In genomic region chr3:89659938-89660620, GRCm38 (mm10) we compare ENCODE assay signal across 18 mouse cellular contexts. TPM values are rescaled to one million over a fixed set of nuclear protein-coding genes. Genes with fewer than 3 reads are reported as not detected.
DNase-seq lines count a peak whose midpoint lies in the region; ATAC-seq lines count a peak whose summit lies in the region.
"Had no signal": no experiment of that assay in that cellular context is flagged by ENCODE, and none has a peak within 500 bp of the region (broad histone marks: within the 10 kb centered on the region; RNA-seq: fewer than 3 reads in every experiment).

No protein-coding gene starts in this region.

- 58% methylated on average over 11 of the region's 11 CpGs for WGBS in hindbrain, embryonic 13.5 days
- 61% methylated on average over 11 of the region's 11 CpGs for WGBS in hindbrain, embryonic 12.5 days

- peak overlapping the region; percentile 80 for H3K27ac ChIP-seq in hindbrain, embryonic 13.5 days
- no peak overlapping the region for H3K27ac ChIP-seq in hindbrain, embryonic 12.5 days
- H3K27ac ChIP-seq: embryonic facial prominence, embryonic 10.5 days; kidney, embryonic 15.5 days; left cerebral cortex, adult 2 months; limb, embryonic 13.5 days; stomach, postnatal 0 days had no signal

- H3K36me3 ChIP-seq in hindbrain, embryonic 13.5 days, result no peaks in the 10 kb centered on the region
- H3K36me3 ChIP-seq in hindbrain, embryonic 12.5 days, result peaks cover 2% of the 10 kb centered on the region; the same call in 1 of the 2 replicates
- H3K36me3 ChIP-seq: embryonic facial prominence, embryonic 10.5 days; kidney, embryonic 15.5 days; limb, embryonic 13.5 days had no signal

- no peak overlapping the region for H3K4me2 ChIP-seq in hindbrain, embryonic 13.5 days
- no peak overlapping the region for H3K4me2 ChIP-seq in hindbrain, embryonic 12.5 days (replicated peaks)
- H3K4me2 ChIP-seq: kidney, embryonic 15.5 days; limb, embryonic 13.5 days had no signal

- peak; percentile 29 for DNase-seq in right cerebral cortex, postnatal 14 days
- no peak for DNase-seq in right cerebral cortex, postnatal 4 days
- peak; percentile 43 for DNase-seq in layer of hippocampus, adult 9-11 months
- DNase-seq in gastrocnemius, postnatal 10 days, result no peak
- no peak for DNase-seq in frontal cortex, postnatal 10 days (ENCODE audit: low spot score in 2 of 2)
- DNase-seq: adrenal gland, adult 2 months; B cell, adult 2 months; cerebellum, postnatal 14 days; liver, postnatal 0 days; lung, postnatal 36 days; thymus, postnatal 36 days had no signal

- no peak overlapping the region for H3K9ac ChIP-seq in hindbrain, embryonic 13.5 days
- no peak overlapping the region for H3K9ac ChIP-seq in hindbrain, embryonic 12.5 days
- H3K9ac ChIP-seq: kidney, embryonic 15.5 days; limb, embryonic 13.5 days; liver, postnatal 0 days had no signal

- H3K9me3 ChIP-seq in hindbrain, embryonic 13.5 days, result no peaks in the 10 kb centered on the region
- no peaks in the 10 kb centered on the region for H3K9me3 ChIP-seq in hindbrain, embryonic 12.5 days (replicated peaks)
- H3K9me3 ChIP-seq: embryonic facial prominence, embryonic 10.5 days; kidney, embryonic 15.5 days; limb, embryonic 13.5 days had no signal

- no peak overlapping the region for H3K4me3 ChIP-seq in hindbrain, embryonic 13.5 days
- no peak overlapping the region for H3K4me3 ChIP-seq in hindbrain, embryonic 12.5 days
- H3K4me3 ChIP-seq: embryonic facial prominence, embryonic 10.5 days; kidney, embryonic 15.5 days; left cerebral cortex, adult 2 months; limb, embryonic 13.5 days had no signal

- peaks cover 43% of the 10 kb centered on the region for H3K4me1 ChIP-seq in hindbrain, embryonic 13.5 days (replicated peaks)
- H3K4me1 ChIP-seq in hindbrain, embryonic 12.5 days, result peaks cover 28% of the 10 kb centered on the region

- ATAC-seq in hindbrain, embryonic 13.5 days (ENCODE audit: low FRiP score), result peak; percentile 71; the same call in 1 of the 2 replicates
- no peak for ATAC-seq in hindbrain, embryonic 12.5 days (ENCODE audit: low FRiP score)
- ATAC-seq: liver, postnatal 0 days had no signal

- peaks cover 7% of the 10 kb centered on the region; the same call in 1 of the 2 replicates for H3K27me3 ChIP-seq in hindbrain, embryonic 13.5 days
- no peaks in the 10 kb centered on the region; the same call in 1 of the 2 replicates for H3K27me3 ChIP-seq in hindbrain, embryonic 12.5 days
- H3K27me3 ChIP-seq: kidney, embryonic 15.5 days; limb, embryonic 13.5 days had no signal

RNA-seq across cellular contexts. Expression of gene Adar, which starts 54.7 kb away (rescaled TPM):
- polyA plus RNA-seq in hindbrain, embryonic 13.5 days (2015; fragmentation: Nextera tagmentation; extraction: Ambion mirVana), result 19.8 and 23.1 TPM in 2 replicates
- polyA plus RNA-seq in hindbrain, embryonic 12.5 days (2016; fragmentation: Nextera tagmentation; extraction: Ambion mirVana), result 23.4 and 24.1 TPM in 2 replicates
- 1 to 10 TPM; 6.3 to 8.3 TPM for total RNA-seq in gastrocnemius, postnatal 10 days (2021)

Comparison
In these comparisons a context has a peak if more than half of its experiments do, and no peak if none do; other contexts are left out.
1. DNase-seq: peak in right cerebral cortex, postnatal 14 days (single experiment) and layer of hippocampus, adult 9-11 months (single experiment); none in right cerebral cortex, postnatal 4 days (single experiment), gastrocnemius, postnatal 10 days (single experiment) and frontal cortex, postnatal 10 days (0 of 2).